Mouse (Mus musculus) megakaryocyte, adult 5-6 weeks (primary cell): ENCODE data around the gene Adcy9. TPM values are rescaled to one million over a fixed set of nuclear protein-coding genes. Genes with fewer than 3 reads are reported as not detected.

Source experiments
- ATAC-seq: 2 replicates; pipeline ENCODE4 v1.8.0; 2016; ENCODE audit warnings: mild to moderate bottlenecking, inconsistent platforms; ENCODE audit not compliant: poor library complexity, severe bottlenecking
- total RNA-seq, 2 experiments: library from RNA; stranded (forward) in 1 of 2; stranded (reverse) in 1 of 2; fragments of 153-499, 151-499 nt in 1 of 2; fragments of 221-1000, 200-1000 nt in 1 of 2; gene quantifications; 2 replicates each; pipeline versions ENCODE4 v1.2.3 to v1.2.4; 2015 to 2017

Gene Adcy9
- total RNA-seq, 2 experiments from 2014 or later, result 2.3 to 3.0 TPM

- no peak for ATAC-seq
Measured at GRCm38 (mm10) chr16:4333371-4333770, 86.9 kb downstream of the Adcy9 start.

- no peak for ATAC-seq
Measured at GRCm38 (mm10) chr16:4327081-4327480, 93.2 kb downstream of the Adcy9 start.

- ATAC-seq, result no peak
Measured at GRCm38 (mm10) chr16:4325801-4326200, 94.5 kb downstream of the Adcy9 start.

- no peak for ATAC-seq
Measured at GRCm38 (mm10) chr16:4324967-4325366, 95.3 kb downstream of the Adcy9 start.

- ATAC-seq, result no peak
Measured at GRCm38 (mm10) chr16:4320856-4321255, 99.4 kb downstream of the Adcy9 start.

- no peak for ATAC-seq
Measured at GRCm38 (mm10) chr16:4318001-4318526, 102.2 kb downstream of the Adcy9 start.

GRCm38 (mm10) chr16:4316094-4316474 is 104.2 kb downstream of the Adcy9 start:
- peak; percentile 100 for ATAC-seq

- no peak for ATAC-seq
Measured at GRCm38 (mm10) chr16:4315352-4316093, 104.8 kb downstream of the Adcy9 start.

GRCm38 (mm10) chr16:4314891-4315290 is 105.4 kb downstream of the Adcy9 start:
- no peak for ATAC-seq

- ATAC-seq, result no peak
Measured at GRCm38 (mm10) chr16:4312018-4312417, 108.3 kb downstream of the Adcy9 start.

GRCm38 (mm10) chr16:4311608-4312007 is 108.7 kb downstream of the Adcy9 start:
- ATAC-seq, result no peak

GRCm38 (mm10) chr16:4307795-4308194 is 112.5 kb downstream of the Adcy9 start:
- ATAC-seq, result no peak

- ATAC-seq, result peak; percentile 33; the same call in 1 of the 2 replicates
Measured at GRCm38 (mm10) chr16:4304176-4304922, 115.9 kb downstream of the Adcy9 start.

- no peak for ATAC-seq
Measured at GRCm38 (mm10) chr16:4303554-4303953, 116.7 kb downstream of the Adcy9 start.

- ATAC-seq, result no peak
Measured at GRCm38 (mm10) chr16:4300280-4300679, 120.0 kb downstream of the Adcy9 start.

- no peak for ATAC-seq
Measured at GRCm38 (mm10) chr16:4293259-4293658, 127.0 kb downstream of the Adcy9 start.

GRCm38 (mm10) chr16:4289507-4289906 is 130.8 kb downstream of the Adcy9 start:
- no peak for ATAC-seq

- ATAC-seq, result no peak
Measured at GRCm38 (mm10) chr16:4286593-4286992, 133.7 kb downstream of the Adcy9 start.

- peak; percentile 47; the same call in 1 of the 2 replicates for ATAC-seq
Measured at GRCm38 (mm10) chr16:4285257-4285656, 135.0 kb downstream of the Adcy9 start.

- ATAC-seq, result no peak
Measured at GRCm38 (mm10) chr16:4283267-4283851, 136.9 kb downstream of the Adcy9 start.

- ATAC-seq, result no peak
Measured at GRCm38 (mm10) chr16:4281470-4281869, 138.8 kb downstream of the Adcy9 start.
